ENCODE assay signal across 8 mouse cellular contexts in genomic region chr14:55540787-55541321, GRCm38 (mm10). TPM values are rescaled to one million over a fixed set of nuclear protein-coding genes. Genes with fewer than 3 reads are reported as not detected.
DNase-seq lines count a peak whose midpoint lies in the region; ATAC-seq and TF ChIP-seq lines count a peak whose summit lies in the region.

No protein-coding gene starts in this region.

- H3K36me3 ChIP-seq in MEL (ENCODE audit: control insufficient read depth in 1 of 2, insufficient read depth in 2 of 2, low read length in 2 of 2): peaks cover 12 to 17% of the 10 kb centered on the region in 2 experiments
- peaks cover 7% of the 10 kb centered on the region; the same call in 1 of the 2 replicates for H3K36me3 ChIP-seq in forebrain, postnatal 0 days (ENCODE audit: insufficient read depth)

- 5% methylated on average over 10 of the region's 10 CpGs for WGBS in forebrain, postnatal 0 days

- peak; percentile 93 for DNase-seq in MEL (ENCODE audit: low read depth, low spot score)
- DNase-seq in forebrain, postnatal 0 days: peak; percentile 84
- peak; percentile 93 for DNase-seq in heart, postnatal 4 days
- DNase-seq in layer of hippocampus, postnatal 10 days (ENCODE audit: low spot score in 2 of 2): peak; percentile 75 to 79
- peak; percentile 88 for DNase-seq in lung, postnatal 14 days
- peak; percentile 61 for DNase-seq in retina, postnatal 7 days (ENCODE audit: low read depth, low spot score)
- DNase-seq in urinary bladder, postnatal 14 days (ENCODE audit: low spot score): peak; percentile 90

- no peak for TF ChIP-seq CTCF in MEL (IDR thresholded peaks at IDR 0.05 in 2 of 3, conservative IDR thresholded peaks at IDR 0.05 in 1 of 3; ENCODE audit: control insufficient read depth in 1 of 3, insufficient read depth in 1 of 3, low read depth in 2 of 3, low read length in 3 of 3, poor library complexity in 1 of 3, severe bottlenecking in 1 of 3)
- TF ChIP-seq CTCF in forebrain, postnatal 0 days (IDR thresholded peaks at IDR 0.05; ENCODE audit: low read depth): no peak

- TF ChIP-seq RAD21 in MEL (IDR thresholded peaks at IDR 0.05; ENCODE audit: low read depth, low read length): no peak

- peak overlapping the region; percentile 88 for H3K4me2 ChIP-seq in forebrain, postnatal 0 days (ENCODE audit: low read depth)

- H3K79me2 ChIP-seq in MEL (ENCODE audit: control insufficient read depth, insufficient read depth, low read length, poor library complexity): peaks cover 15% of the 10 kb centered on the region

- TF ChIP-seq EP300 in MEL (IDR thresholded peaks at IDR 0.05; ENCODE audit: low read depth in 1 of 2, low read length in 2 of 2): no peak; a peak in 1 of 4 replicates

- no peaks in the 10 kb centered on the region for H3K9me3 ChIP-seq in MEL (replicated peaks; ENCODE audit: insufficient read depth, low read length)
- no peaks in the 10 kb centered on the region for H3K9me3 ChIP-seq in forebrain, postnatal 0 days (ENCODE audit: low read length)

- ATAC-seq in cerebellum, adult (ENCODE audit: insufficient number of reproducible peaks, low FRiP score, low TSS enrichment): 0 out of 2 replicates have a peak, but pooled peaks have one; percentile 13
- peak; percentile 54 for ATAC-seq in forebrain, postnatal 0 days

- H3K27ac ChIP-seq in MEL (ENCODE audit: control insufficient read depth, low read depth, low read length): peak overlapping the region; percentile 87
- peak overlapping the region; percentile 85 for H3K27ac ChIP-seq in forebrain, postnatal 0 days (ENCODE audit: low read depth, low read length)

- TF ChIP-seq POLR2A in MEL (IDR thresholded peaks at IDR 0.05; ENCODE audit: control insufficient read depth in 1 of 2, insufficient read depth in 1 of 2, low read depth in 1 of 2, low read length in 2 of 2, poor library complexity in 1 of 2): no peak

- H3K9ac ChIP-seq in MEL (ENCODE audit: control insufficient read depth, low read depth, low read length, poor library complexity, severe bottlenecking): peak overlapping the region; percentile 93
- peak overlapping the region; percentile 77 for H3K9ac ChIP-seq in forebrain, postnatal 0 days

- peak overlapping the region; percentile 88 to 94 for H3K4me3 ChIP-seq in MEL (ENCODE audit: control insufficient read depth in 1 of 2, insufficient read depth in 1 of 2, low read depth in 2 of 2, low read length in 2 of 2)
- H3K4me3 ChIP-seq in forebrain, postnatal 0 days (ENCODE audit: low read depth, low read length): peak overlapping the region; percentile 59

- H3K4me1 ChIP-seq in MEL (ENCODE audit: control insufficient read depth in 1 of 2, insufficient read depth in 2 of 2, low read length in 2 of 2): peaks cover 8 to 17% of the 10 kb centered on the region in 2 experiments
- H3K4me1 ChIP-seq in forebrain, postnatal 0 days (ENCODE audit: insufficient read depth): peaks cover 11% of the 10 kb centered on the region

- H3K27me3 ChIP-seq in MEL (ENCODE audit: control insufficient read depth in 1 of 2, insufficient read depth in 2 of 2, low read length in 2 of 2): no peaks in the 10 kb centered on the region
- no peaks in the 10 kb centered on the region for H3K27me3 ChIP-seq in forebrain, postnatal 0 days (ENCODE audit: insufficient read depth, low read length)

TF ChIP-seq in MEL, 35 proteins besides CTCF, POLR2A, EP300 and RAD21:
- peak; percentile 48 for TF ChIP-seq ETS1 (IDR thresholded peaks at IDR 0.05; ENCODE audit: low read depth, low read length)
- TF ChIP-seq SIN3A (IDR thresholded peaks at IDR 0.05; ENCODE audit: low read length): peak; percentile 77
- TF ChIP-seq MXI1 (IDR thresholded peaks at IDR 0.05; ENCODE audit: low read depth, low read length): peak; percentile 46
- TF ChIP-seq CHD1 (IDR thresholded peaks at IDR 0.05; ENCODE audit: low read depth, low read length): peak; percentile 50; the same call in 1 of the 2 replicates
- no peak for TF ChIP-seq E2F4 (IDR thresholded peaks at IDR 0.05; ENCODE audit: borderline replicate concordance, low read depth, low read length)
- peak; percentile 84 for TF ChIP-seq MAZ (IDR thresholded peaks at IDR 0.05; ENCODE audit: low read depth, low read length)
- no peak for TF ChIP-seq USF1 (IDR thresholded peaks at IDR 0.05; ENCODE audit: low read depth, low read length)
- no peak for TF ChIP-seq TBP (IDR thresholded peaks at IDR 0.05; ENCODE audit: low read depth, low read length)
- peak; percentile 54; the same call in 1 of the 2 replicates for TF ChIP-seq MAX (IDR thresholded peaks at IDR 0.05; ENCODE audit: low read length)
- TF ChIP-seq TAL1 (IDR thresholded peaks at IDR 0.05; ENCODE audit: low read length): peak; percentile 66
- peak; percentile 57 for TF ChIP-seq GATA1 (IDR thresholded peaks at IDR 0.05; ENCODE audit: low read depth, low read length)
- no peak for TF ChIP-seq MEF2A (IDR thresholded peaks at IDR 0.05; ENCODE audit: extremely low read depth, insufficient replicate concordance, low read depth, low read length, poor library complexity, severe bottlenecking)

RNA-seq across cellular contexts. Expression of gene Pck2, which starts 0.8 kb away (rescaled TPM):
- total RNA-seq in MEL (2012; rRNA removed): 17.0 and 64.4 TPM in 2 replicates
- 100 to 1,000 TPM in 1 of 2 experiments, 10 to 100 TPM in 1; 63.7 to 103 TPM for polyA plus RNA-seq in MEL (2012; ENCODE audit: insufficient read depth in 1 of 2, insufficient read length in 2 of 2, low read depth in 1 of 2, low replicate concordance in 2 of 2, missing spikeins in 1 of 2)
- 23.6 and 24.5 TPM in 2 replicates for total RNA-seq in forebrain, postnatal 0 days (2014; rRNA removed)
- polyA plus RNA-seq in forebrain, postnatal 0 days (2015; fragmentation: Nextera tagmentation; extraction: Ambion mirVana): 9.8 and 12.5 TPM in 2 replicates
- 10 to 100 TPM; 19.7 to 21.5 TPM for total RNA-seq in heart, postnatal 4 days (2021)
- total RNA-seq in layer of hippocampus, postnatal 10 days (2021): 10 to 100 TPM; 20.4 to 21.4 TPM

RNA-seq across cellular contexts. Expression of gene Nrl, which starts 16.1 kb away (rescaled TPM):
- not detected in 2 replicates for total RNA-seq in MEL (2012; rRNA removed)
- polyA plus RNA-seq in MEL (2012; ENCODE audit: insufficient read depth in 1 of 2, insufficient read length in 2 of 2, low read depth in 1 of 2, low replicate concordance in 2 of 2, missing spikeins in 1 of 2): not detected
- total RNA-seq in forebrain, postnatal 0 days (2014; rRNA removed): 2.0 and 2.7 TPM in 2 replicates
- 0.21 TPM in 1 of 2 replicates, not detected in the other for polyA plus RNA-seq in forebrain, postnatal 0 days (2015; fragmentation: Nextera tagmentation; extraction: Ambion mirVana)
- not detected for total RNA-seq in heart, postnatal 4 days (2021)
- under 1 TPM; 0.34 to 0.76 TPM for total RNA-seq in layer of hippocampus, postnatal 10 days (2021)

RNA-seq across cellular contexts. Expression of gene Dcaf11, which starts 19.0 kb away (rescaled TPM):
- 24.3 and 27.7 TPM in 2 replicates for total RNA-seq in MEL (2012; rRNA removed)
- 10 to 100 TPM in 1 of 2 experiments, not detected in 1; 37.9 TPM for polyA plus RNA-seq in MEL (2012; ENCODE audit: insufficient read depth in 1 of 2, insufficient read length in 2 of 2, low read depth in 1 of 2, low replicate concordance in 2 of 2, missing spikeins in 1 of 2)
- total RNA-seq in forebrain, postnatal 0 days (2014; rRNA removed): 101 and 104 TPM in 2 replicates
- polyA plus RNA-seq in forebrain, postnatal 0 days (2015; fragmentation: Nextera tagmentation; extraction: Ambion mirVana): 89.4 and 103 TPM in 2 replicates
- total RNA-seq in heart, postnatal 4 days (2021): 10 to 100 TPM; 60.8 to 63.0 TPM
- 10 to 100 TPM; 61.3 to 66.7 TPM for total RNA-seq in layer of hippocampus, postnatal 10 days (2021)

RNA-seq across cellular contexts. Expression of gene A730061H03Rik, which starts 19.4 kb away (rescaled TPM):
- 0.73 and 0.92 TPM in 2 replicates for total RNA-seq in MEL (2012; rRNA removed)
- polyA plus RNA-seq in MEL (2012; ENCODE audit: insufficient read depth in 1 of 2, insufficient read length in 2 of 2, low read depth in 1 of 2, low replicate concordance in 2 of 2, missing spikeins in 1 of 2): under 1 TPM in 1 of 2 experiments, not detected in 1; 0.86 TPM
- not detected in 2 replicates for total RNA-seq in forebrain, postnatal 0 days (2014; rRNA removed)
- not detected in 2 replicates for polyA plus RNA-seq in forebrain, postnatal 0 days (2015; fragmentation: Nextera tagmentation; extraction: Ambion mirVana)
- total RNA-seq in heart, postnatal 4 days (2021): not detected
- total RNA-seq in layer of hippocampus, postnatal 10 days (2021): 1 to 10 TPM in 1 of 2 experiments, not detected in 1; 1.2 TPM

RNA-seq across cellular contexts. Expression of gene Cpne6, which starts 30.6 kb away (rescaled TPM):
- not detected in 2 replicates for total RNA-seq in MEL (2012; rRNA removed)
- not detected for polyA plus RNA-seq in MEL (2012; ENCODE audit: insufficient read depth in 1 of 2, insufficient read length in 2 of 2, low read depth in 1 of 2, low replicate concordance in 2 of 2, missing spikeins in 1 of 2)
- 32.5 and 39.6 TPM in 2 replicates for total RNA-seq in forebrain, postnatal 0 days (2014; rRNA removed)
- polyA plus RNA-seq in forebrain, postnatal 0 days (2015; fragmentation: Nextera tagmentation; extraction: Ambion mirVana): 48.7 and 49.9 TPM in 2 replicates
- total RNA-seq in heart, postnatal 4 days (2021): under 1 TPM in 1 of 2 experiments, not detected in 1; 0.12 TPM
- 100 to 1,000 TPM; 306 to 335 TPM for total RNA-seq in layer of hippocampus, postnatal 10 days (2021)

Comparison
In these comparisons a context has a peak if more than half of its experiments do, and no peak if none do; other contexts are left out.
1. Peak in every context shown above with its lines: DNase-seq, ATAC-seq, H3K4me3 ChIP-seq and H3K27ac ChIP-seq.